Mouse (Mus musculus) MEL (cell line): ENCODE data around the gene Eif2ak3. TPM values are rescaled to one million over a fixed set of nuclear protein-coding genes. Genes with fewer than 3 reads are reported as not detected.

Experiments used
- DNase-seq: peaks from one replicate; pipeline ENCODE4 v3.0.0; 2011; ENCODE audit warnings: low read depth, low spot score
- H3K27ac ChIP-seq: 2 replicates; pipeline ENCODE4 v1.5.1; 2012; ENCODE audit warnings: low read depth, mild to moderate bottlenecking, control low read depth, low read length, moderate library complexity; ENCODE audit not compliant: control insufficient read depth
- H3K27me3 ChIP-seq, 2 experiments: fragments of 150-350 bp in 1 of 2; sonication (generic) in 1 of 2; 2 replicates each; pipeline ENCODE4 v1.6.1; 2012; ENCODE audit warnings: low read length in 2 of 2, mild to moderate bottlenecking in 2 of 2, improper control_type of control experiment in 1 of 2, moderate library complexity in 1 of 2; ENCODE audit not compliant: insufficient read depth in 2 of 2, control insufficient read depth in 1 of 2
- H3K36me3 ChIP-seq, 2 experiments: 2 replicates each; pipeline ENCODE4 v1.6.1; 2012 to 2014; ENCODE audit warnings: low read length in 2 of 2, improper control_type of control experiment in 1 of 2, inconsistent platforms in 1 of 2, mild to moderate bottlenecking in 1 of 2; ENCODE audit not compliant: insufficient read depth in 2 of 2, control insufficient read depth in 1 of 2
- H3K4me1 ChIP-seq, 2 experiments: fragments of 150-350 bp in 1 of 2; sonication (generic) in 1 of 2; 2 replicates each; pipeline ENCODE4 v1.6.1; 2012; ENCODE audit warnings: low read length in 2 of 2, improper control_type of control experiment in 1 of 2, mild to moderate bottlenecking in 1 of 2; ENCODE audit not compliant: insufficient read depth in 2 of 2, control insufficient read depth in 1 of 2
- H3K4me3 ChIP-seq, 2 experiments: fragments of 150-350 bp in 1 of 2; sonication (generic) in 1 of 2; 2 replicates each; pipeline ENCODE4 v1.5.1; 2012; ENCODE audit warnings: low read depth in 2 of 2, low read length in 2 of 2, mild to moderate bottlenecking in 2 of 2, moderate library complexity in 2 of 2, control low read depth in 1 of 2, improper control_type of control experiment in 1 of 2; ENCODE audit not compliant: control insufficient read depth in 1 of 2, insufficient read depth in 1 of 2
- H3K79me2 ChIP-seq: 2 replicates; pipeline ENCODE4 v1.6.1; 2012; ENCODE audit warnings: mild to moderate bottlenecking, low read length, moderate library complexity; ENCODE audit not compliant: control insufficient read depth, poor library complexity, insufficient read depth
- H3K9ac ChIP-seq: 2 replicates; pipeline ENCODE4 v1.6.1; 2012; ENCODE audit warnings: low read depth, mild to moderate bottlenecking, control low read depth, low read length, moderate library complexity; ENCODE audit not compliant: control insufficient read depth, poor library complexity, severe bottlenecking
- H3K9me3 ChIP-seq: fragments of 150-350 bp; sonication (generic); replicated peaks from 2 replicates; pipeline ENCODE4 v1.6.1; 2012; ENCODE audit warnings: mild to moderate bottlenecking, low read length, improper control_type of control experiment, moderate library complexity; ENCODE audit not compliant: insufficient read depth
- CHD1 ChIP-seq: IDR thresholded peaks from 2 replicates; pipeline ENCODE4 v1.6.1; 2012; ENCODE audit warnings: low read depth, mild to moderate bottlenecking, inconsistent platforms, low read length, improper control_type of control experiment
- CHD2 ChIP-seq: IDR thresholded peaks from 2 replicates; pipeline ENCODE4 v1.6.1; 2011; ENCODE audit warnings: low read length, improper control_type of control experiment
- E2F4 ChIP-seq: IDR thresholded peaks from 2 replicates; pipeline ENCODE4 v1.6.1; 2011; ENCODE audit warnings: low read depth, low read length, improper control_type of control experiment, borderline replicate concordance
- ELF1 ChIP-seq: IDR thresholded peaks from 2 replicates; pipeline ENCODE4 v1.6.1; 2014; ENCODE audit warnings: low read depth, mild to moderate bottlenecking, inconsistent platforms, low read length, improper control_type of control experiment, moderate library complexity
- EP300 ChIP-seq, 2 experiments: IDR thresholded peaks; 2 replicates each; pipeline ENCODE4 v1.6.1; 2011; ENCODE audit warnings: improper control_type of control experiment in 2 of 2, low read length in 2 of 2, low read depth in 1 of 2, mild to moderate bottlenecking in 1 of 2
- ETS1 ChIP-seq: IDR thresholded peaks from 2 replicates; pipeline ENCODE4 v1.6.1; 2012; ENCODE audit warnings: low read depth, mild to moderate bottlenecking, inconsistent platforms, low read length, improper control_type of control experiment, moderate library complexity
- GATA1 ChIP-seq: IDR thresholded peaks from 2 replicates; pipeline ENCODE4 v1.6.1; 2011; ENCODE audit warnings: low read depth, low read length, improper control_type of control experiment
- JUND ChIP-seq: IDR thresholded peaks from 2 replicates; pipeline ENCODE4 v1.6.1; 2011; ENCODE audit warnings: low read depth, mild to moderate bottlenecking, improper control_type of control experiment, low read length
- MXI1 ChIP-seq: IDR thresholded peaks from 2 replicates; pipeline ENCODE4 v1.6.1; 2011; ENCODE audit warnings: mild to moderate bottlenecking, low read depth, low read length, improper control_type of control experiment
- MYC ChIP-seq: IDR thresholded peaks from 2 replicates; pipeline ENCODE4 v1.6.1; 2011; ENCODE audit warnings: low read depth, mild to moderate bottlenecking, low read length, improper control_type of control experiment, moderate library complexity
- NRF1 ChIP-seq: IDR thresholded peaks from 2 replicates; pipeline ENCODE4 v1.6.1; 2014; ENCODE audit warnings: low read depth, mild to moderate bottlenecking, inconsistent platforms, low read length, improper control_type of control experiment, moderate library complexity; ENCODE audit not compliant: poor library complexity, insufficient read depth, severe bottlenecking
- POLR2A ChIP-seq, 2 experiments: IDR thresholded peaks; 2 replicates each; pipeline ENCODE4 v1.6.1; 2011 to 2012; ENCODE audit warnings: low read length in 2 of 2, mild to moderate bottlenecking in 2 of 2, control low read depth in 1 of 2, improper control_type of control experiment in 1 of 2, low read depth in 1 of 2, moderate library complexity in 1 of 2; ENCODE audit not compliant: control insufficient read depth in 1 of 2, insufficient read depth in 1 of 2, poor library complexity in 1 of 2
- POLR2AphosphoS5 ChIP-seq: IDR thresholded peaks from 2 replicates; pipeline ENCODE4 v1.6.1; 2012; ENCODE audit warnings: low read depth, borderline replicate concordance, mild to moderate bottlenecking, inconsistent platforms, low read length, moderate library complexity, mixed read lengths
- RCOR1 ChIP-seq: IDR thresholded peaks from 2 replicates; pipeline ENCODE4 v1.6.1; 2012; ENCODE audit warnings: low read depth, mild to moderate bottlenecking, inconsistent platforms, low read length, improper control_type of control experiment
- TCF12 ChIP-seq: IDR thresholded peaks from 2 replicates; pipeline ENCODE4 v1.6.1; 2014; ENCODE audit warnings: low read depth, mild to moderate bottlenecking, inconsistent platforms, low read length, improper control_type of control experiment, moderate library complexity
- UBTF ChIP-seq: IDR thresholded peaks from 2 replicates; pipeline ENCODE4 v1.6.1; 2012; ENCODE audit warnings: low read depth, mild to moderate bottlenecking, inconsistent platforms, low read length, improper control_type of control experiment, moderate library complexity, borderline replicate concordance; ENCODE audit not compliant: insufficient read depth
- USF1 ChIP-seq: IDR thresholded peaks from 2 replicates; pipeline ENCODE4 v1.6.1; 2014; ENCODE audit warnings: low read depth, mild to moderate bottlenecking, inconsistent platforms, low read length, improper control_type of control experiment, moderate library complexity
- USF2 ChIP-seq, 2 experiments: IDR thresholded peaks; 2 replicates each; pipeline ENCODE4 v1.6.1; 2011 to 2012; ENCODE audit warnings: improper control_type of control experiment in 2 of 2, low read length in 2 of 2, borderline replicate concordance in 1 of 2, inconsistent platforms in 1 of 2, low read depth in 1 of 2, mild to moderate bottlenecking in 1 of 2; ENCODE audit not compliant: insufficient read depth in 1 of 2
- ZNF384 ChIP-seq: IDR thresholded peaks from 2 replicates; pipeline ENCODE4 v1.6.1; 2012; ENCODE audit warnings: low read depth, mild to moderate bottlenecking, inconsistent platforms, low read length, improper control_type of control experiment
- polyA plus RNA-seq, 2 experiments: library from polyadenylated mRNA; stranded (reverse) in 1 of 2; unstranded in 1 of 2; fragments of >175 nt in 1 of 2; fragments of >200 nt in 1 of 2; gene quantifications; 2 replicates each; pipeline versions ENCODE4 v1.2.1 to v1.2.4; 2012; ENCODE audit warnings: low replicate concordance in 2 of 2, low read depth in 1 of 2; ENCODE audit not compliant: insufficient read length in 2 of 2, insufficient read depth in 1 of 2, missing spikeins in 1 of 2
- total RNA-seq: library from RNA; depleted of rRNA; stranded (reverse); fragments of 300-350 nt; gene quantifications from 2 replicates; pipeline ENCODE4 v1.2.3, GENCODE M21; 2012

Gene Eif2ak3
- total and polyA plus RNA-seq, 3 experiments: 9.1 to 9.9 TPM; not detected in 1

GRCm38 (mm10) chr6:70811557-70812525, 32.5 kb upstream of the Eif2ak3 start (continued):
- no peak for TF ChIP-seq USF2 (IDR thresholded peaks at IDR 0.05; ENCODE audit: borderline replicate concordance in 1 of 2, insufficient read depth in 1 of 2, low read depth in 1 of 2, low read length in 2 of 2)
- no peak for TF ChIP-seq UBTF
- TF ChIP-seq POLR2A (IDR thresholded peaks at IDR 0.05; ENCODE audit: control insufficient read depth in 1 of 2, insufficient read depth in 1 of 2, low read depth in 1 of 2, low read length in 2 of 2, poor library complexity in 1 of 2): no peak
- peak; percentile 70 for TF ChIP-seq ETS1
- TF ChIP-seq ELF1: no peak
- TF ChIP-seq POLR2AphosphoS5: no peak
- TF ChIP-seq MYC: peak; percentile 58; the same call in 1 of the 2 replicates

GRCm38 (mm10) chr6:70812526-70812895, 31.8 kb upstream of the Eif2ak3 start:
- no peaks in the 10 kb centered on the region for H3K9me3 ChIP-seq
- H3K36me3 ChIP-seq: peaks cover 0 to 6% of the 10 kb centered on the region in 2 experiments; a peak in 2 of 4 replicates
- peak overlapping the region; percentile 39 for H3K9ac ChIP-seq
- H3K4me1 ChIP-seq: peaks cover 0 to 2% of the 10 kb centered on the region in 2 experiments; a peak in 2 of 4 replicates
- peak overlapping the region; percentile 57 for H3K27ac ChIP-seq
- peak; percentile 80 for DNase-seq
- TF ChIP-seq GATA1 (no peak), E2F4 (no peak), CHD2 (no peak), UBTF (no peak), CHD1 (no peak), MYC (no peak), USF1 (0 out of 2 replicates have a peak, but pooled peaks have one; percentile 12), ZNF384 (no peak), EP300 (IDR thresholded peaks at IDR 0.05; ENCODE audit: low read depth in 1 of 2, low read length in 2 of 2) (no peak), NRF1 (no peak), JUND (no peak), MXI1 (peak; percentile 29; the same call in 1 of the 2 replicates), RCOR1 (no peak), POLR2A (IDR thresholded peaks at IDR 0.05; ENCODE audit: control insufficient read depth in 1 of 2, insufficient read depth in 1 of 2, low read depth in 1 of 2, low read length in 2 of 2, poor library complexity in 1 of 2) (no peak), TCF12 (no peak)
- TF ChIP-seq, all 39 proteins: peak for 2
- Histone ChIP-seq H3K79me2 (no peaks in the 10 kb centered on the region), H3K27me3 (0 out of 4 replicates have a peak, but pooled peaks cover 0 to 1% of the 10 kb centered on the region in 2 experiments), H3K4me3 (peak overlapping the region; percentile 17 to 43; a peak in 3 of 4 replicates)
